Mouse (Mus musculus): ENCODE measurements around the gene Il10rb.
A peak's percentile ranks its signal among the peaks of the same experiment; 100 is the strongest.

GRCm38 (mm10) chr16:91451949-91452348 is 46.0 kb downstream of the Il10rb start:
- peak; percentile 53 for TF ChIP-seq POLR2A (IDR thresholded peaks at IDR 0.05; ENCODE audit: low read depth, low read length)
- no peak for TF ChIP-seq NRF1 (IDR thresholded peaks at IDR 0.05; ENCODE audit: low read depth, low read length)
- TF ChIP-seq MEF2A (IDR thresholded peaks at IDR 0.05; ENCODE audit: borderline replicate concordance, low read depth, low read length), result peak; percentile 53; the same call in 1 of the 2 replicates
- peak; percentile 22; the same call in 1 of the 2 replicates for TF ChIP-seq HCFC1 (IDR thresholded peaks at IDR 0.05; ENCODE audit: low read depth, low read length)
- TF ChIP-seq CHD2 (IDR thresholded peaks at IDR 0.05; ENCODE audit: low read length), result 0 out of 2 replicates have a peak, but pooled peaks have one; percentile 35
- TF ChIP-seq CTCF (conservative IDR thresholded peaks at IDR 0.05 in 1 of 2, IDR thresholded peaks at IDR 0.05 in 1 of 2; ENCODE audit: low read depth in 2 of 2, low read length in 2 of 2), result no peak

Measured in CH12.LX (cell line).